Mouse (Mus musculus) erythroblast, embryonic 14.5 days (primary cell): ENCODE data around the gene Dab2ip.

Experiments
- GATA1 ChIP-seq: IDR thresholded peaks from 2 replicates; pipeline ENCODE4 v1.6.1; 2012; ENCODE audit warnings: low read length, inconsistent platforms, mixed read lengths
- TAL1 ChIP-seq: IDR thresholded peaks from 3 replicates; pipeline ENCODE4 v1.6.1; 2012; ENCODE audit warnings: low read length, inconsistent platforms, mixed read lengths

- TF ChIP-seq GATA1 (no peak), TAL1 (no peak)
These were observed 178.0 kb downstream of the Dab2ip start for GRCm38 (mm10) chr2:35736061-35736460.
